Mouse (Mus musculus) pancreas, adult 10 weeks (tissue): ENCODE measurements around the gene Mrc2. TPM values are rescaled to one million over a fixed set of nuclear protein-coding genes. Genes with fewer than 3 reads are reported as not detected.

Source experiments
- polyA plus RNA-seq: library from polyadenylated mRNA; stranded (reverse); fragments of 350-450 nt; fragmentation: Illumina TruSeq; extraction: RNeasy Lipid Tissue Mini Kit (QIAGEN cat#74804); gene quantifications from one replicate; pipeline ENCODE4 v1.2.3, GENCODE M21; 2015; ENCODE audit warnings: low read depth, low replicate concordance; ENCODE audit not compliant: insufficient read depth

Gene Mrc2
- 3.4 TPM for polyA plus RNA-seq

GRCm38 (mm10) chr11:105292124-105293071, at the start of gene Mrc2:
Mrc2 (plus strand) TSS chr11:105292643.

Other genes starting within 250 kb of the Mrc2 start
- not detected for gene Efcab3, start 229.1 kb upstream of the Mrc2 start, polyA plus RNA-seq
- gene Mettl2, start 166.2 kb upstream of the Mrc2 start, polyA plus RNA-seq = 3.6 TPM
- gene Gm10842, start 145.8 kb upstream of the Mrc2 start, polyA plus RNA-seq = not detected
- 7.3 TPM for gene Tlk2, start 113.8 kb upstream of the Mrc2 start, polyA plus RNA-seq
- not detected for gene March10, start 164.1 kb downstream of the Mrc2 start, polyA plus RNA-seq